Mouse (Mus musculus) monocyte, adult 5-6 weeks (primary cell): Measurements from ENCODE around the gene Dcaf17. TPM values are rescaled to one million over a fixed set of nuclear protein-coding genes. Genes with fewer than 3 reads are reported as not detected.

Experiments used
- ATAC-seq: fragments of 153-309, 156-312 bp; replicated peaks from 2 replicates; pipeline ENCODE4 v1.8.0; 2017; ENCODE audit warnings: mild to moderate bottlenecking; ENCODE audit not compliant: low TSS enrichment, insufficient number of reproducible peaks, severe bottlenecking, poor library complexity, low FRiP score
- total RNA-seq: library from RNA; stranded (forward); fragments of 200-1000, 200-491, 200-594 nt; gene quantifications from 3 replicates; pipeline ENCODE4 v1.2.3, GENCODE M21; 2017

Gene Dcaf17
- total RNA-seq, 1 experiment from 2014 or later, result 10.7 TPM

DNA sequence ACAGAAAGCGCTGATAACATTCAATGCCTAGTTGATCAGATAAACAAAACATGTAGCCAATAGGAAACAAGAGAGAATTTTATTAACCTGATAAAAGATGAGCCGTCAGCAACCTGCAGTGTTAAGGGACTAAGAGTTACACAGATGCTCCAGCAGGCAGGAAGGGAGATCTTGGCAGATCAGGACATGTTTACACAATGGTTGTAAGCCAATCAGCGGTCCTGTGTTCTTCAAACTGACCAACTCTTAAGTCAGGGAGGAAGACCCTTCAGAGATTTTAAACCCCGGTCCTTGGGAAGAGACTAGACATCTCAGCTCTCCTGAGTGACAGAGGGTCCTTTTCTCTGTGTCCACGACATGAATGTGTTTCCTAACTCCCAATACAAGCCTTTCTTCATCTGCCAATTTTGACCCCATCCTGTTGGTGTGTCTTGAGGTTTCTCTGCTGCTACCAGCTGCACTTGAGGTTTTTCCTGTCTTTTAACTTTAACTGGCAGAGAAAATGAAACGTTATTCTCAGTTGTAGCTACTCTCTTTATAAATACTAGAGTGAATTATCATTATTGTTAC lies 8.3 kb upstream of the Dcaf17 start:
- no peak for ATAC-seq

DNA sequence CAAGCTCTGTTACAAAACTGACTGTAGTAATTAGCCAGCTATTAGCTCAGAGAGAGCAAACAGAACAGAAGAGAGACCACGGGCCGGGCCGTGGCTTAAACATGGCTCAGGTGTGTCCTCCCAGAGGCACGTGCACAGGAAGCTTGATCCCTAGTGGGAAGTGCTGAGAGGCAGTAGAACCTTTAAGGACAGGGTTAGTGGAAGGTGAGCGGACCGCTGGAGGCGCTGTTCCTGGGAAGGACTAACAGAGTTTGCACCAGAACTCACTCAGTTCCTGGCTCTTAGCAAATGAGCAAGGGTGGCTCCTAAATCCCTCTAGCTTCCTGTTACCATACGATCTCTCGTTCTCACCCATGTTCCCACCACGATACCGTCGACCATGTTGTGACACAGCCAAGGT lies 6.2 kb upstream of the Dcaf17 start:
- no peak for ATAC-seq

DNA sequence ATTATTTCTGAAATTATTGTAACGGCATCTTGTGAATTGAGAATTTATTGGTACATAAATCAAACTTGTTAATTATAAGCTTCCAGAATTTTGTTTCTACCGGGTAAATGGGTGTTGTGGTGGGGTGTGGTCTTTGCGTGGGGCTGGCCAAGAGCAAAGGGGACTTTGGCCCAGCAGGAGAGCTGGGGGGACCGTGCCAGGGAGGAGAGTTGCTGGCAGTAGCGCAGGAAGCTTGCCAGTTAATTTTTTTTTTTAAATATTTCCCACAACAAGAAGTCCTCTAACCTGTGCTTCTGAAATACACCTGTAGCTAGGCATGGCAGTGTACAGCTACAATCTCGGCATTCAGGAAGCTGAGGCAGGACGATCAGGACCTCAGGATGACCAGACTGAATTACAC lies 4.6 kb upstream of the Dcaf17 start:
- no peak for ATAC-seq

DNA sequence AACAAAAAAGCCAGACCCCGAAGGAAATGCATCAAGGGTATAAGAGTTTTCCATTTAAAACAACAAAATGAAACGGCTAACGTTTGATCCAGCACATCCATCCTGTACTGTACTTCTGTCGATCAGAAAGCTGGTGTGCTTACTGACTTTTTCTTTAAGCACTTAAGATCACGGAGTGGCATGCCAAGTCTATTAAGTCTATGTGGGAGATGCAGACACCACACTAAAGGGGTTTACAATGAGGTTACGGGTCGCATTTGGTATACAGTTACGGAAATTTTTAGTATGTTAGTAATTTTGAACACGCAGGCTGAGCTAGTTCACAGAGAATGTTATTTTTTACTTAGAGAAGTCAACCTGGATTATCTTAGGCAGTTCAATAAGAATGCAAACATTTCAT lies 412 bp upstream of the Dcaf17 start:
- no peak for ATAC-seq

DNA sequence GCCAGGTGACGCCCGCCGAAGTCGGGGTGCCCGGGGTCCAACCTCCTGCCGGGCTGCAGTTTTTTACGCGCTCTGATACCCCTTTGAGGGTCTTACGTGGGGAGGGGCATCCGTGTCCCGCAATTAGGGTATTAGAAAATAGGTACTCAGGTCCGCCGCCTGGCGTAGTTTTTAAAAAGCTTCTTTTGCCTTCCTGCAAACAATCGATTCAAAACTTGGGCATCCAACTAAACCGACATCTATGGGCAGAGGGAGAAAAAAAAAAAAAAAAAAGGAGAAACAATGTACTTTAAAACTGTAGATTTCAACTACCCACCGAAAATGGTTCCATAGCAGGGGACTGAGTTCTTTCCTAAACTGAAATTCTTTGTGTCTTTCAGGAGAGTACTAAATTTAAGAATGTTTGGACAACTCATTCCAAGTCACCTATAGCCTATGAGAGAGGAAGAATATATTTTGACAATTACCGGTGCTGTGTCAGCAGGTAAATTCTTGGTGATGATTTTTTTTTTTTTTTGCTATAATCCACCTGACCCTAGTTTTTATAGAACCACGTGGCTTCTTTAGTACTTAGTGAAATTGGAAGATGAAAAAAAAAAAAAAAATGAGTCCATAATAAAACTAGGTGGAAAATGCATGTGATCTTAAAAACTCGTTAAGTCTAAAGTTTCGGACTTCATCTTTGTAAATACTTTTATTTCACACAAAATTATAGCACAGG lies 1.1 kb downstream of the Dcaf17 start:
- no peak for ATAC-seq

DNA sequence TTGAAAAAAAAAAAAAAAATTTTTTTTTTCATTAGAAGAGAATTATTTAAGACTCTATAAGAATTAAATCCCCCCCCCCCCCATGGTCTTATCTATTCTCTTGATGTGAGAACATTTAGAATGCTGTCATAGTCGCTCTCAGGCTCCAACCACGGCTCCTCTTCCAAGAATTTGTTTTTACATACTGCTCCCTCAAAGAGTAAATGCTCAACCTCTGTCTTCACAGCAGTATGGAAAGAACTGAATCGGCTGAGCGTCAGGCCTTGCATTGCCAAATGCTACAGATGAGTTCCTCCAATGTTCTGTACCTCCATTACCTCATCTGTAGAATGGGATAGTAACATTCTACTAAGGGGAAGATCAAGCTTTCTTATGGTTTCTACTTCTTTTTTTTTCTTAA lies 16.5 kb downstream of the Dcaf17 start:
- ATAC-seq, result no peak

DNA sequence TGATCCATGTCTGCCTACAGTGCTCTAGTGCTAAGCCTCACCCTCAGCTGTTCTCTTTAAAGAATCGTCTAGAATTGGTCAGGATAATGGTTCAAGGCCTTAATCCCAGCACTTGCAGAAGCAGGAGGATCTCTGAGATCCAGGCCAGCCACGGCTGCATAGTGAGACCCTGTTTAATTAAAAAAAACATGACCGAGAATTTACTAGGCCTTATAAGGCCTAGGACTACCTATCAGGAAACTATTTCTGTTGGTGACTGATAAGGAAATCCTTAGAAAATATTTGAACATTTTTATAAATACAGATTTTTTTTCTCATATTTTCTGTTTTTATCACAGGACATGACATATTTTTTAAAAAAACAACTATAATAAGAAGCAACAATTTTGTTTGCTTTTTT lies 18.2 kb downstream of the Dcaf17 start:
- ATAC-seq, result no peak

DNA sequence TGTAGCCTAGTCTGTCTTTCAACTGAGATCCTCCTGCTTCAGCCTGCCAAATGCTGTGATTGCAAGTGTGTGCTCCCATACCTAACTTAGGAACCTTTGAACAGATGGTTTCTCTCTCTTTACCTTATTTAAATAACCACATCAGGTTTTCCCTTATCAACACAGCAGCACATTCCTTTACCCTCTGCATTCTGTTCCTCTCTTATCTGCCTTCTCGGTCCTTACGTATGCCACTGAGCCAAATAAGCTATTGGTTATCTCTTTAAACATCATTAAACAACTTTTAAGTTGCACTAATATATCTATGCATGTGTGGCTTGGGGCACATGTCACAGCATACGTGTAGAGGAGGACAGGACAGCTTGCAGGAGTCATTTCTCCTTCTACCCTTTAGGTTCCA lies 18.7 kb downstream of the Dcaf17 start:
- no peak for ATAC-seq

DNA sequence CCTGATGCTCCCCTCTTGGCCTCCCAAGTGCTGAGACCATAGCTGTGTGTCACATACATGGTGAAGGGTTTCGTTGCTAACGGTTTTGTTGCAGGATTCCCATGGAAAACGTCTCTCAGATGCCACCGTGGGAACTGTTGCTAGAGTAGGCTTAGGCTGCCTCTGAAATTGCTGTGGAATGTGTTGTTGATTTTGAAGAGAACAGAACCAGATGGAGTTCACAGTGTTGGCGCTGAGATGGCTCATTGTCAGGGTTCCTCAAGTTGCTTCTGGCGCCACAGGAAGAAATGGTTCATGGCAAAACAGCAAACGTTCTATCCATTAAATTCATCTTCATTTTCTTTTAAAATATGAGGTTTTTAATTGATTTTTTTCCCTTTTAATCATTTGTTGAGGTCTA lies 27.3 kb downstream of the Dcaf17 start:
- no peak for ATAC-seq

DNA sequence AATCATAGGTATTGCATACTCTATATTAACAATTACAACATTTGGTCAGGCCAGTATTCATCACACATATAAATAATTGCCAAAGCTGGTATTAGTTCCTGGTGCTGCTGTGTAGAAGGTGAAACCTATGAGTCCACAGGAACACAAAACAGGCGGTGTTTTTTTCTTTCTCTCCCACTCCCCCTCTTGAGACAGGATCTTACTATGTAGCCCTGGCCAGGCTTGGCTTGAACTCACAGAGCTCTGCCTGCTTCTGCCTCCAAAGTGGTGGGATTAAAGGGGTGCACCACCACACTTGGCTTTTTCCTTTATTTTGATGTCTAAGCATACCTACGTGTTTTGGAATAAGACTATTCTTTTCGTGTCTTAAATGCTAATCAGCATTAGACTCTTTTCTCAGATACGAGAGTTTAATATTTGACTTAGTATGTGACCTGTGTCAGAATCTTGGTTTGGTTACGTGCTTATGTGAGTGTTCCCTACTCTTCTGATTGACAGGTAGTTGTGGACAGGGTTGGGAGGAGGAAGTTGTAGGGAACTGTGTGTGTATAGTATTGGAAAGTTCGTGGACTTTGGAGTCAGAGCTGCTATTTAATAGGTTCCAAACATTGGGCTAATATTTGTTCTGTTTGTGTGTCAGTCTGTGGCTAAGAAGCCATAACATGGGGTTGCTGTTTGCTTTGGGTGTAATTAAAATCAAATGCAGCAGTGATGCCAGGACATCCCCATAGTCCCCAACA lies 28.5 kb downstream of the Dcaf17 start:
- ATAC-seq, result no peak

DNA sequence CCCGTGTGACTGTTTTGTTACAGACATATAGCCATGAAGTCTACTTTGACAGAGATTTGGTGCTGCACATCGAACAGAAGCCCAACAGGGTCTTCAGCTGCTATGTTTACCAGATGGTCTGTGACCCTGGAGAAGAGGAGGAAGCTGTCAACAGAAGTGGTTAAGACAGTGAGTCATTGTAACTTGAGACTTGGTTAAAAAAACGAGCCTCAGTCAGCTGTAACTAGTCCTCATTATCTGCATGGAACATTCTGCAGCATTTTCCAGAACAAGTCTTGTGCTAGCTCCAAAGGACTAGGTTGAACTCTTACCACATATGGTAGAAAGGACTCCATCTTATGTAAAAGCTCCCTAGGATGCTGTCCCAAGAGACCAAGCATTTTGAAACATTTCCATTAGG lies 34.6 kb downstream of the Dcaf17 start:
- no peak for ATAC-seq

DNA sequence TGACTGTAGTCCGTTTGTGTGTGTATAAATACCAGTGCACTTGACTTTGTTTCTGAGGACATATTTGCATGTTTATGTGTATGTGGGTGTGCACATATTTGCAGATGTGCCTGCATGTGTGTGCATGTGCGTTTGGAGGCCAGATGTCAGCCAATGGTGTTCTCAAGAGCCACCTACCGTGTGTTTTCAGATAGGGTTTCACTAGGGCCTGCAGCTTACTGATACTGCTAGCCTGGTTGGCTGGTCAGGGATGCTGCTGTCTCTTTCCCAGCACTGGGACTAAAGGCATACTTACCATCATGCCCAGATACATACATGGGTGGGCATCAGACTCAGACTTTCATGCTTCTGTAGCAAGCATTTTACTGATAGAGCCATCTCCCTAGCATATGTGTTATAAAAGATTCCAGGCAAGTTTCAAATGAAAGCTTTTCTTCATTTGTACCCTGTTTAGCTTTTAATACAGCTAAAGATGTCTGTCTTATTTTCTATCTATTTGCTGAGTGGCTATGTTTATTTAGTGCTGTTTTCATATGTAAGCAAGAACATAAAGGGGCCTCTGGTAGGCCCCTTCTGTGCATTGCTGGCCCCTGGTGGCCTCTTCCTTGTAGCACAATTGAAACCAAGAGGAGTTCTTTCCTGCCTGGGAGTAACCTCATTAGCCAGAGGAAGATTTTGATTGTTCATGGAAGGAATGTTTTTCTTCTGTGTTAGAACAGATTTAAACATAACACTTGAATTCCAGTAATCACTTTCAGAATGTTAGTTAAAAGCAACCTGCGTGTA lies 35.7 kb downstream of the Dcaf17 start:
- no peak for ATAC-seq

DNA sequence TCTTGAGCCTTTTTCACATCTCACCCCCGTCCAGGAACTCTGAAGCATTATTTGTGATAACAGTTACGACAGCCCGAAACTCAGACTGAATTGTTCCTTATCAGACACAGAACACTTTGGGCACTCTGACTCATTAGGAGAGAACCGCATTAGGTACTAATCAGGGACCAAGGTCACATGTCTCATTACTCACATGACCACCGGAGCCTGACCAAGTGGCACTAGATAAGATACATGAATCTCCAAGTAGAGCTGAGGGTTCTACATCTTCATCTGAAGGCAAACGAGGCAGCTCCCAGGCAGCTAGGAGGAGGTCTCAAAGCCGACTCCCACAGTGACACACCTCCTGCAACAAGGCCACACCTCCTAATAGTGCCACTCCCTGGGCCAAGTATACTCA lies 41.0 kb downstream of the Dcaf17 start:
- ATAC-seq, result no peak

DNA sequence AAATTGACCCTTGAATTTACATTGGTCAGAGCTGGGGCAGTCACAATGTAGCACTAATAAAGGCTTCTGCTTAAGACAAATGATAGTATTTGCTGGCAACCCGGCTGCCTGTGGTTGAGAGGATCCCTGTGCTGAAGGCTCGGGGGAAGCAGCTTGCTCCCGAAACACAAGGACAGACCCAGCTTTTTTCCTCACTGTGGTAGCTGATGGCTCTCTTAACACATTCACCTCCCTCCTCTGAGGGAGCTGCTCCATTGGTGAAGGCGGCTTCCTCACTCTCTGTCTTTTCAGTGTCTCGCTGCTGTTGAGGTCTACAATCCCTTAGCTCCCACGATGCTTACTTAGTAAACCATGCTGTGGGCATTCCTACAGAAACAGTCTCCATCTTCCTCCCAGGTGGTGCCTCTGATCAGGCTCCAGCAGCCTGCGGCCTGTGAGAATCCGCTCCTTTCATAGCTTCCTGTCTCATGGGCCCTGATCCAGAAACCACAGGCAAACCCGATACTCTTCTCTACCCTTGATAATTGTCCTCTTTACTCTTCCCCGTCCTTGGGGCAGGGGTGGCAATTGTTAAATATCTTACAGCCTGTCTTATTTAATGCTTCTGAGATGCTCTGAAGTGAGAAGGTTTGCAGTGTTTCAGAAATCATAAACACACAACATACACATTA lies 47.6 kb downstream of the Dcaf17 start:
- no peak for ATAC-seq

DNA sequence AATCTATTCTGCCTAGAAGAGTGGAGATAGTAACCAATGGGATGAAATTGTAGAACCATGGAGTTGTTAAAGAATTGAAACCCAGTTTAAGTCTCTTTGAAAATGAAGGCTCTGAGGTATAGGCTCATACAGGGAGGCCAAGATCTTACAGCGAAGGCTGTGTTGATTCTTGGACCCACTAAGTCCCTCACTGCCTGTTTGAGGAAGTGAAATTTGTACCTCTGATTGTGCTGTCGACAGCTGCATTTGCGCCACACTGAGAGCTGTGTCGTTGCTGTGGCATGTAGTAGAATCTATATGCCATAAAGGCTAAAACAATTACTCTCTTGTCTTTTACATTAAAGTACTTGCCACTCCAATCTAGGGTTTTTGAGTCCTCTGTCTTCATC lies 48.2 kb downstream of the Dcaf17 start:
- ATAC-seq, result peak; percentile 49; the same call in 1 of the 2 replicates

DNA sequence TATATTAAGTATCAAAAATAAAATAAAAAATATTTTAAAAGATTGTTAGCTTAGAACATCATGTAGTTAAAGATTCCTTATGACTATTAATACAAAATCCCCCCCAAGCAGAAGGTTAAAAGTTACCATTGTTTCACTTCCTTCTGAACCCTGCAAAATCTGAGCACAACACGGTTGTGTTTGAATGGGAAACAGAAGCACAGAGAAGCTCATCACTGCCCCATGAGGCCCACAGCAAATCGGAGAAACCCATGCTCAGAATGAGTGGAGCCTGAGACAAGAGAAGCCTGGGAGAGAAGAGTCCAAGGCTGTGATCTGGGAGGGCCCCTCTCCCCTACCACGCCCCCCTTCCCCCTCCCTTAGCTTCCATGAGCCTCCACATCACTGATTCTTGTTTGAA lies 49.6 kb downstream of the Dcaf17 start:
- ATAC-seq, result no peak

DNA sequence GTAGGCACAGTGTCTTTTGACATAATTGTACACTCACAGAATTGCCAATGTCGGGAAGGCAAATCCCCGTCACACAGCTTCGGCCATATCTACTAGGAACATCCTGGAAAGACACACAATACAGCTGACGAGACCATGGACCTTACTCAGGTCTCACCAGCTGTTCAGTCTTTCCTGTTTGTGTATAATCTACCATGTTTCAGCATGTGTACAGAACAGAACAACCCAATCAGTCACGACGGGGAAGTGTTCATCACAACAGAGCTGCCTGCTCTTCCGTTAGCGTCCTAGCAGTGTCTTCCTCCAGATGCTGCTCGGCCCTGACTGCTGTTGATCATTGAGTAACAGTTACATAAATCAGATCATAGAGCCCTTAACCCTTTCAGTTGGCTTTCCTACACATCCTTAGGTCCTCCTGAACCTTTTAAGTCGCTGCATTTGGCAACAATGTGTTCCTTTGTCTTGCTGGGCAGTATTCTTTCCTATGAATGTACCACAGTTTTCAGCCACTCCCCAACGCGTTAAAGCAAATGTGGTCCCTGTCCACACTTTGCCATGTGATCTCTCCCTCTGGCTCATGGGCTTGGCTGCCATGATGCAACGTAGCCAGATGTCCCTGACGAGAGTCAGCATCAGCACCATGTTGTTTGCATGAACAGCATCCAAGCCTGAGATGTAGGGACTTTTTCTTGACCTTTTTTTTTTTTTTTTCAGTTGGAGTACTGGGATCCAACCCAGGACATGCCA lies 50.5 kb downstream of the Dcaf17 start:
- ATAC-seq, result no peak

DNA sequence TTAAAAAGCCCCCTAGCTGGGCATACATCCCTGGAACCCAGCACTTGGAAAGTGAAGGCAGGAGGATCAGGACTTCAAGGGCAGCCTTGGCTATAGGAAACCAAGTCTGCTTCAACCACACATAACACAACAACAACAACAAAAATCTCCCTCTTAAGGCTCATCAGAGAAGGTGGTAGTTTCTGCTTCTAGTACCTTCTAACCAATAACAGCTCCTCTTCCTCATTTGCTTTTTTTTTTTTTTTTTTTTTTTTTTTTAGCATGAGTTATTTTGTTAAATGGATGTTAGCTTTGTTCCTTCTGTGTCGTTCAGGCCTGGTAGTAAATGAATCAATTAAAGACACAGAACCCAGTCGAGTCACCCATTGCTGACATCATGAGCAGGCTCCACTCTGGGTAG lies 52.1 kb downstream of the Dcaf17 start:
- ATAC-seq, result no peak
